Mouse (Mus musculus) heart, embryonic 11.5 days (tissue): ENCODE data around the gene Tmem178. TPM values are rescaled to one million over a fixed set of nuclear protein-coding genes. Genes with fewer than 3 reads are reported as not detected.

ENCODE experiments used
- ATAC-seq: fragments of 200-750 bp; cut with Nextera tagmentation; replicated peaks from 2 replicates; pipeline ENCODE4 v1.8.0; 2017; ENCODE audit warnings: moderate library complexity; ENCODE audit not compliant: insufficient number of reproducible peaks, low FRiP score, low TSS enrichment
- H3K27ac ChIP-seq: fragments of 300-500 bp; sonication (generic); 2 replicates; pipeline ENCODE4 v1.5.1; 2014; ENCODE audit warnings: mild to moderate bottlenecking, low read depth, low read length
- H3K27me3 ChIP-seq: fragments of 300-500 bp; sonication (generic); 2 replicates; pipeline ENCODE4 v1.6.1; 2014; ENCODE audit warnings: mild to moderate bottlenecking, low read length, mixed read lengths; ENCODE audit not compliant: control insufficient read depth, insufficient read depth
- H3K36me3 ChIP-seq: fragments of 300-500 bp; sonication (generic); 2 replicates; pipeline ENCODE4 v1.6.1; 2014; ENCODE audit warnings: mild to moderate bottlenecking, low read length, moderate library complexity, mixed read lengths; ENCODE audit not compliant: control insufficient read depth, insufficient read depth
- H3K4me1 ChIP-seq: fragments of 300-500 bp; sonication (generic); 2 replicates; pipeline ENCODE4 v1.6.1; 2014; ENCODE audit warnings: low read length; ENCODE audit not compliant: control insufficient read depth, insufficient read depth
- H3K4me2 ChIP-seq: fragments of 300-500 bp; sonication (generic); 2 replicates; pipeline ENCODE4 v1.6.1; 2014; ENCODE audit warnings: mild to moderate bottlenecking, moderate library complexity
- H3K4me3 ChIP-seq: fragments of 300-500 bp; sonication (generic); 2 replicates; pipeline ENCODE4 v1.5.1; 2014; ENCODE audit warnings: low read depth, low read length
- H3K9ac ChIP-seq: fragments of 300-500 bp; sonication (generic); 2 replicates; pipeline ENCODE4 v1.6.1; 2014; ENCODE audit warnings: mild to moderate bottlenecking, low read depth, low read length, moderate library complexity
- H3K9me3 ChIP-seq: fragments of 300-500 bp; sonication (generic); replicated peaks from 2 replicates; pipeline ENCODE4 v1.6.1; 2016; ENCODE audit warnings: low read length; ENCODE audit not compliant: control insufficient read depth
- WGBS: fragments of 180-500 bp; shearing (Covaris S2); extraction: QIAGEN DNeasy Blood & Tissue Kit; methylation state at CpG from one replicate; pipeline ENCODE4 v1.1.7; 2014; ENCODE audit not compliant: insufficient replicate concordance; 5-methylcytosine and 5-hydroxymethylcytosine counted together
- polyA plus RNA-seq: library from polyadenylated mRNA; unstranded; fragments of >200 nt; fragmentation: Nextera tagmentation; extraction: Ambion mirVana; gene quantifications from 2 replicates; pipeline ENCODE4 v1.2.1, GENCODE M21; 2014

The Tmem178 gene
- polyA plus RNA-seq, 1 experiment from 2014 or later, result 6.0 TPM

DNA sequence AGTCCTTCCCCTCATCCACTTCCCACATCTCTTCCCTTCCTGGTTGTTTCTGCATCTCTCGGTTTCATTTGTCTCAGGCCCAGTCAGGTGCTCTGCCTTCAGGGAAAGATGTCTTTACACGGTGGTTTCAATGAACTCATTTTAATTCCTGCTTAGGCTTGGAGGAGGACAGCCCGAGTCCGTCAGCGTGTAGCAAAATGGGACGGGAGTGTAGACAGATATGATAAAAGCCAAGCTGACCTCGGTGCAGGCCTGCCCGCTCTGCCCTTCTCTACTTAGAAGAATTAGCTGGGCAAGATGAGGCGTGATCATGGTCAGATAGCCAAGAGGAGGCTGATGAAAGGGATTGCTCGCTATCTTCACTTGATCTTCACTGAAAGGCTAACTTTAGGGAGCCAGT, 26.3 kb downstream of the Tmem178 start:
- ATAC-seq, result no peak

DNA sequence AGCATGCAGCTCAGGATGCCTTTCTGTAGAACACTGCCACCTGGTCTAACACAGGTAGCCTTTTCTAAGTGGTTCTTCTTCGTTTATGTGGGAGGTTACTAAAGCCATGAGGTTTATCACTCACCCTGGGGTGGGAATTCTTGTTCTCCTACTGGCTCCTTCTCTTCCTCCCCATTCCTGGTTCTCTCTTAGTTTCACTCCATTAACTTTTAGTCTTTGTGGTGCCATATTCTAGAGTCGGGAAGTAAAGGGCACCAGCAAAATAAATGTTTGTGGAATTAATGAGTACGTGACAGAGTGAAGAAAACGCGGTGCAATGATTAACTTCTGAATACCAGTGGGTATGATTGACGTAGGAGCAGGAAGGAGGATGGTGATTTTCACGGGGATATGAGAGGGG, 28.5 kb downstream of the Tmem178 start:
- ATAC-seq, result no peak
- H3K27me3 ChIP-seq, result no peaks in the 10 kb centered on the region
- 87% methylated on average over 7 of the region's 7 CpGs for WGBS

More for the DNA sequence above, 26.3 kb downstream of the Tmem178 start:
- Histone ChIP-seq H3K4me1 (peaks cover 28% of the 10 kb centered on the region), H3K4me3 (no peak overlapping the region), H3K27me3 (no peaks in the 10 kb centered on the region), H3K27ac (peak overlapping the region; percentile 4), H3K9me3 (no peaks in the 10 kb centered on the region), H3K4me2 (peak overlapping the region; percentile 60), H3K9ac (peak overlapping the region; percentile 28), H3K36me3 (no peaks in the 10 kb centered on the region)
- 30% methylated on average over 10 of the region's 10 CpGs for WGBS

DNA sequence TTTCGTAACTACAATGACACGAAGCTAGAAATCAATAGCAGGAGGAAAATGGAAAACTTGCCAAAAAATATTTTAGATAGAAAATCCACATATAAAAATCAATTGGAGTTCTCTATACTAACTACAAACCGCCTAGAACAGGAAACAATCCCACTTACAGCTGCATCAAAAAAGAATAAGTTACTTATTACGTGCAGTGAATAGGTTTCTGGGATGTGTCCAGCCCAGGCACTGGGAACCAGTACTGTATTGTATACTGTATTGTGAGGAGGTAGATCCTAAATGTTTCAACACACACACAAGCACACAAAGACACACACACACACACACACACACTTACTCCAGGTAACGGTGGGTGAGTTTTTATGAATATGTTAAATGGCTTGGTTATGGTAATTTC, 32.8 kb downstream of the Tmem178 start:
- Histone ChIP-seq H3K4me2 (no peak overlapping the region), H3K27ac (no peak overlapping the region), H3K36me3 (no peaks in the 10 kb centered on the region), H3K9ac (no peak overlapping the region), H3K27me3 (no peaks in the 10 kb centered on the region), H3K4me1 (peaks cover 5% of the 10 kb centered on the region; the same call in 1 of the 2 replicates), H3K9me3 (no peaks in the 10 kb centered on the region), H3K4me3 (no peak overlapping the region)
- no peak for ATAC-seq
- 83% methylated on average over 5 of the region's 5 CpGs for WGBS

More for the DNA sequence above, 28.5 kb downstream of the Tmem178 start:
- Histone ChIP-seq H3K36me3 (no peaks in the 10 kb centered on the region), H3K9ac (no peak overlapping the region), H3K9me3 (no peaks in the 10 kb centered on the region), H3K27ac (no peak overlapping the region), H3K4me3 (no peak overlapping the region), H3K4me1 (peaks cover 24% of the 10 kb centered on the region), H3K4me2 (no peak overlapping the region)

DNA sequence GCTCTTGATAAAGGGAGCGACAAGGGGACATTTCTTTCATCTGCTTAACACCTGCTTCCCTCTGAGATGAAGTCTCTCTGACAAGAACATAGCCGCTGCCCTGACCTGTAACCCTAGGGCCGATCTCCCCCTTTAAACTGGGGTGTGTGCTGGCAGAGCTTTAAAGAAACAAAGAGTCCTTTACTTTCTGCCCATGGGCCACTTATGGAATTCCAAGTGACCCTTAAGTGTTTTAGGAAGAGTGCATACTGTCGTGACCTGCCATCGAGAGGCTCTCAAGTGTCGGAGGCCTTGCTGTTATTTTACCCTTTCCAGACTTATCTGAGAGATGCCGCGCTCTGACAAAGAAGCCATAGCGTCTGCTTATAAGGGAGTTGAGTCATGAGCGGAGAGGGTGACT, 35.7 kb downstream of the Tmem178 start:
- Histone ChIP-seq H3K27ac (no peak overlapping the region), H3K27me3 (no peaks in the 10 kb centered on the region), H3K9ac (no peak overlapping the region), H3K4me2 (no peak overlapping the region), H3K4me3 (no peak overlapping the region), H3K4me1 (peaks cover 5% of the 10 kb centered on the region; the same call in 1 of the 2 replicates), H3K9me3 (no peaks in the 10 kb centered on the region), H3K36me3 (no peaks in the 10 kb centered on the region)
- 47% methylated on average over 10 of the region's 10 CpGs for WGBS
- no peak for ATAC-seq

DNA sequence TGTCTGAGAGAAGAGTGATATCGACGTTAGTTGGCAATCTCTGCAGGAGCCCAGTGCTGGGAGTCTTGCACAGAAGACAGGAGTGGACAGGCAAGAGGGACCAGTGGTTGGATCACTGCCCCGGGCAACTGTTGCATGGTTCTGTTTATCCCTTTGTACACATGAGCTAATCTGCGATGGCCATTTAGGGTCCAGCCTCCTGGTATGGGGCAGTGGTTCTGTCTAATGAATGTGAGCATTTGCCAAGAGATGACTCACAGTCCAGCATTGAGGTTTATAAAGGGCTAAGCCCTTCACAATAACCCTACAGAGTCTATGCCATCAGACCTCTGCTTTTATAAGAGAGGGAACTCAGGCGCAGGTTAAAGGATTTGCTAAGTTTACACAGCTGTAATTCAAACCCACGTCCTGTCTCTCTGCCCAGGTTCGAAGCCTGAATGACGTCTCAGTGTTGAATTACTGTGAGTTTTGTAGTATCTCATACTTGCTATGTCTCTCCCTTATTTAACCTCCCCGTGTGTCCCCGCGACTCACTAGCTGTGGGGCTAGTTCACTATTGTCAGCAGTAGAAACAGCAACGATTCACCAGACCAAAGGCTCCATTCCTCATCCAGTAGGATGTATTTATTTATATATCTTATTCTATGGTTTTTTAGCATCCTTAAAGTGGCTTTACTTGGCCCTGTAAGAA, 37.4 kb downstream of the Tmem178 start:
- WGBS, result 71% methylated on average over 12 of the region's 12 CpGs
- no peak overlapping the region for H3K4me2 ChIP-seq
- H3K4me1 ChIP-seq, result peaks cover 5% of the 10 kb centered on the region; the same call in 1 of the 2 replicates
- H3K9ac ChIP-seq, result no peak overlapping the region
- H3K36me3 ChIP-seq, result no peaks in the 10 kb centered on the region
- no peaks in the 10 kb centered on the region for H3K9me3 ChIP-seq
- no peak overlapping the region for H3K4me3 ChIP-seq
- no peak for ATAC-seq
- H3K27me3 ChIP-seq, result no peaks in the 10 kb centered on the region
- no peak overlapping the region for H3K27ac ChIP-seq

DNA sequence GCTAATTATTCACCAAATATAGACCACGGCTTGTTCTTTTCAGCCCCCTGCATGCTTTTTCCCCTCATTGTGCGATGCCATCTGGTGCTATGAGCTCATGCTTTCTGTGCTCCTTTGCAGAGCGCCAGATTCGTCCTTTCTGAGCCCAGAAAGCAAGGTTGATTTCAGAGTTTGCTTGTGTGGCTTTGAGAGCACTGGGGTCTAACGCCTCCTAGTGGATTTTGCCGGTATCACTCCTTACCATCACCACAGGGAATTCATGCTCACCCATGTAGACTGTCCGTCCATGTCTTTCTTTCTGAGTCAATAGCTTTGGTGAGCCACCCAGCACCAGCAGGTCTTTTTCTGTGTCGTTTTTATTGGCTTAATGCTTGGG, 38.0 kb downstream of the Tmem178 start:
- peak; percentile 22; the same call in 1 of the 2 replicates for ATAC-seq
- Histone ChIP-seq H3K4me2 (no peak overlapping the region), H3K27me3 (no peaks in the 10 kb centered on the region), H3K27ac (no peak overlapping the region), H3K36me3 (no peaks in the 10 kb centered on the region), H3K4me3 (no peak overlapping the region), H3K4me1 (peaks cover 5% of the 10 kb centered on the region; the same call in 1 of the 2 replicates), H3K9ac (no peak overlapping the region), H3K9me3 (no peaks in the 10 kb centered on the region)
- 18% methylated on average over 8 of the region's 8 CpGs for WGBS

DNA sequence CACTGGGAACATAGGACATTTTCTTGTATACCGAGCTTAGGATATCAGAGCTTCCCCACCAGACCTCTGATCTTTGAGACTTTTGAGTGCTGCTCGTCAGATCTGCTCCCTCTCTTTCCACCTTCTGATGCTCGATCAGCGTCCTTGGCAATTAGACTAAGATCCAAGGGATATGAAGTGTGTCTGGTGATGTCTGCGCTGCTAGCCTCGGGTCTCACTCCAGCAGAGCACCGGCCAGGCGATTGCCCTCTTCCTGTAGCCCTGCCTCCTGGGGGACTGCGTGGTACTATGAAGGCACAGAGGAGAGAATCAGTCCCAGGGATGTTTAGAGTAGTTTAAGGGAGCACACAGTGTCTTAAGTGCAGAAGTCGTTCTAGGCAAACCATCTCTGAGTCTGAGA, 38.5 kb downstream of the Tmem178 start:
- 74% methylated on average over 10 of the region's 10 CpGs for WGBS
- ATAC-seq, result no peak

DNA sequence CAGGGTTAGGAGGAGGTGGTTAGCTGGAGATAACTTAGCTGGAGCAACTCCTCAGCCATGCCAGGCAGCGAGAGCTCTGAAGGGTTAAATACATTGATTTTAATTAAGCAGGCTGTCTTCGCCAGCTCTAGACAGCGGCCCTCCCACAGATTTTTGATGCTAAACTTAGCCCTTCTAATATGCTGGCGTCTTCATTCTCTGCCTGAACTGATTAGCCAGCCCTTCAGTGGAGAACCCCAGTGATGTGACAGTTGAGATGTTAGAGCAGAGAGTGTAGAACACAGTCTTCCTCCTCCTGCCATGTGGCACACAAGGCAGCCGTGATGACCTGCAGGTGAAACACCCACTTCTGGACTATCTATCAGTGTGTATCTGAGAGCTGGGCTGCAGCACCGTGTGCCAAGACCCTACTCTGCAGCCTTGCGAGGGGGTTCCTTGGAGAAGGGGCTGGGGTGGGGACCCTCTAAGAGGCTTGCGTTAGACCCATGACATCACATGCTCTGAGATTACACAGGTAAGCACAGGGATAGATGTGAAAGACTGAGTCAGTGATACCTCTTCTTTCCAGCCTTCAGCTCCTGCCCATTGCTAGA, 47.2 kb downstream of the Tmem178 start:
- H3K4me2 ChIP-seq, result no peak overlapping the region
- H3K4me1 ChIP-seq, result peaks cover 6% of the 10 kb centered on the region
- no peaks in the 10 kb centered on the region for H3K9me3 ChIP-seq
- no peaks in the 10 kb centered on the region for H3K36me3 ChIP-seq
- 45% methylated on average over 8 of the region's 8 CpGs for WGBS
- H3K9ac ChIP-seq, result no peak overlapping the region
- ATAC-seq, result 0 out of 2 replicates have a peak, but pooled peaks have one; percentile 10
- H3K27ac ChIP-seq, result no peak overlapping the region
- no peak overlapping the region for H3K4me3 ChIP-seq
- no peaks in the 10 kb centered on the region for H3K27me3 ChIP-seq

More for the DNA sequence above, 38.5 kb downstream of the Tmem178 start:
- no peaks in the 10 kb centered on the region for H3K36me3 ChIP-seq
- no peak overlapping the region for H3K4me3 ChIP-seq
- H3K4me1 ChIP-seq, result peaks cover 5% of the 10 kb centered on the region; the same call in 1 of the 2 replicates
- H3K27me3 ChIP-seq, result no peaks in the 10 kb centered on the region
- H3K4me2 ChIP-seq, result no peak overlapping the region
- no peak overlapping the region for H3K9ac ChIP-seq
- H3K9me3 ChIP-seq, result no peaks in the 10 kb centered on the region
- no peak overlapping the region for H3K27ac ChIP-seq
